Mouse (Mus musculus) heart, postnatal 36 days (tissue): ENCODE data around the gene Olfr522. TPM values are rescaled to one million over a fixed set of nuclear protein-coding genes. Genes with fewer than 3 reads are reported as not detected.

ENCODE experiments used
- DNase-seq, 2 experiments: peaks; one replicate each; pipeline ENCODE4 v3.0.0; 2021 to 2022
- intact Hi-C: fragments of 180-260 bp; cut with DNase I; formaldehyde crosslinking; loops from one replicate; pipeline ENCODE4 v1.15.1; 2025
- total RNA-seq, 2 experiments: library from RNA; stranded (reverse); gene quantifications; 2 replicates each; pipeline ENCODE4 v1.2.3; 2021

The Olfr522 gene
- total RNA-seq = not detected

DNA sequence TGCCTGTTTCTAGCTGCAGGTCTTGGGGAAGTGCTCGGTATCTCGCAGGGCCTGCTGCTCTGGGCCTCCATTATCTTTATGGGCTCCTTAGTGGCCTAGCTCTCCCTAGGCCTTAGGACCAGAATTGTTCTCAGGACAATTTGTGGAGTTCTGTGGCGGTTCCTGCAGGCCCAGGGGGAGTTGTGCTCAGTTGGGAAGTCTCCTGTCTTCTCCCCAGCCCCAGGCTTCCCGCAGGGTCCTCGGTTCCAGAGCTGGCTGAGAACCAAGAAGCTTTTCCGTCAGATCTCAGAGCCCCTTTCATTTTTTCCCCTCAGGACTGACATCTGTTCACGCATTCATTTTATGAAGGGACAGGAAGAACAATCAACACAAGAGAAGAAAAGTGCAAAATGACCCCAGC lies at the start of gene Olfr522:
TSS of gene Olfr522 (minus strand) at position 101 of the 400 bp plus-strand sequence.
- DNase-seq = no peak
- intact Hi-C loops = no loop called here

DNA sequence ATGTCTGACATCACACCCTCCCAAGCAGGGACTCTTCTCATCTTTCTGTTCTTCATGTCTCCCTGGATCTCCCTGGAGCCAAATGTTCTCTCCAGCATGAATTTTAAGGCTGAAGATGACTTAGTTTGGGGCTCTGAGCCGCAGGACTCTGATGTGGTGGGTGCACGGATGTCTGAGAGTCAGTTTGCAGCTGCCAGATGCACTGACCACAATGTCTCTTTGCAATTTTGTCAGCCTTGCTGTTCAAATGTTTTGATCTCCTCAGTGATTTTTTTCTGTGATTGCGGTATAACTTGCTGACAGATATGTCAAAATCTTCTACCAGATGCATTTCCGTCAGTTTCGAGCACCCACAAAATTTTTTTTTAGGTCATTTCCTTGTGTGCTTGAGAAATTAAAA lies 49.3 kb upstream of the Olfr522 start:
- no peak for DNase-seq
- intact Hi-C loops = no loop called here

DNA sequence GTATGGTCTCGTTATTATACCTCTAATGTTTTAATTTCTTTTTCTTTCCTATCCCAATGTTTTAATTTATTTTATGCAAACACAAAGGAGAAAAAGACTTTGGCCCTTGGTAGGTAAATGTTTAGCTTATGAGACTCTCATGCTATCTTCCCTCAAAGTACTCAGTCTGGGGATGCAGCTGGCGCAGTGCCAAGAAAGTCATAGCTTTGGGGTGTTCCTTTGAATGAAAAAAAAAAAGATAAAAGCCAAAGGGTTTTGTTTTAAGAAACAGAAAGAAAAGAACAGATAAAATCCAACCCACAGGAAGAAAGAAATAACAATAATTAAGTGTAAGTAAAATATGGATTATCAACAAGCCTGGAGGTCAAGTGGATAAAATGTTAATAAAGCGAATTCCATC lies 44.1 kb upstream of the Olfr522 start:
- intact Hi-C loops = no loop called here
- no peak for DNase-seq

DNA sequence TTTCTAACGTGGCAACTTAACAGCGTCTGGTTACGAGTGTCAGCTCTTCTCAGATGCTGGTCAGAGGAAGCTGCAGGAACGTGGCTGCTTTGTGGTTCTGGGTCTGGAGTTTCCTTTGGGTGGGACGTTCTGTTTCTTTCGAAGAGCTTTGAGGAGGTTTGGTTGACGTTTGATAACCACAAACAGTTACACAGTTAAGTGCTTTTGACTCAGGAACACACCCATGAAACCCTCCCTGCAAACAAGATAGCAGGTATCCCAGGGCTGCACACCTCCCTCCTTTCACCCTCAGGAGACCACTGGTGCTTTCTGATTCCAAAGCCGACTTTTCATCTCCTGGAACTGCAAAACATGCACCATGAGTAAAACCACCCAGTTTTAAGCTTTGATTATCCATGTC lies 43.6 kb upstream of the Olfr522 start:
- intact Hi-C loops = no loop called here
- DNase-seq = no peak

DNA sequence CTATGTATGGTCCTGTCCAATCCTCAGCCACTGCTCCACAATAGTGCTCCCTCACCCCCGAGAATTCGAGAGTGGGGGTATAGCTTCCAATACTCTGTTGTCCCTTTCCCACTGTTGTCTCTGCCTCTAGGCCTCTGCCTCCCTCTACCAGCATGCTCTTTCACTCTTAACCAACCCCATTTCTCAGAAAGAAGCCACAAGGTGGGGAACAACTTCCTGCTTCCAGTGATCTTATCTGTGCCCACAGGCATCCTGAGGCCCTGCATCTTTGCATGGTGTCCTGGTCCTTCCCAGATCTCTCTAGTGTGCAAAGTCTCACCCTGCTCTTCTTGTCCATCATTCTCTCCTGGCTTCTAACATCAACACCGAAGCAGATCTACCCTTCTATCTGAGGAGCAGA lies 42.3 kb upstream of the Olfr522 start:
- no peak for DNase-seq
- intact Hi-C loops = no loop called here

DNA sequence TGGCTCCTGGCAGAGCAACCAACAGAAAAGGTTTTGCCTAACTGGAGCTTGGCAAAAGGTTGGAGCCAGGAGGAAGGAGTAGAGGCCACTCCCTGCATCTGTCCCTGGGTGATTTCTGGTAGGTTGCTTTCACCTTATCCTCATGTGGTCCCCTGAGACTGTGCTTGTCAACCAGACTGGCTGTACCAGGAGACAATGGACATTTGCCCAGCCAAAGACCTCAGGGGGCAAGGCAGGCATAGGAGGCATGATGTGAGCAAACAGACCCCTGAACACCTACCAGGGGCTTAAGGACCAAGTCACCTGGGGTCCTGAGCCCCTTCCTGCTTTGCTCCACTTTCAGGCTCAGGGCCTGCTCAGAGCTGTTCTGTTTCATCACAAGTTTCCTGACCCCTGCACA lies 41.3 kb upstream of the Olfr522 start, which contains the start of gene Olfr524:
TSS of gene Olfr524 (minus strand) at position 101 of the 400 bp plus-strand sequence.
- DNase-seq = no peak
- intact Hi-C loops = no loop called here

DNA sequence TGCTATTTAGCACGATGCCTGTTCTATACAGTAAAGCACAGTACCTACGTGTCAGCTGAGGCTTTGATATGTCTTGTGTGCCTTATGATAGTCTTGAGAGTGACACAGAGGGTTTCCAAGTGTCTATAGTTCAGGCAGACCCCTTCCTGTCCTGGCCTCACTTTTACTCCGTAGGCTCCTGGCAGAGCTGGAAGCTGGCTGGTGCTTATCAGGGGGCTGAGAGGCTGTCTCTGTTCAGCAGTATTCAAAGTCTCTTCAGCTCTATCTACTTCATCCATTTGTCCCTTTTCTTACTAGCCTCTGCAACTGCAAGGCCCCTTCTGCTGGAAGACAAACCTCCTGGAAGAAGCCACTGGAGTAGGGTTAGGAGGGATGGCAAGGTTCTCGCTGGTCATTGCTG lies 36.5 kb upstream of the Olfr522 start:
- no peak for DNase-seq
- intact Hi-C loops = no loop called here

DNA sequence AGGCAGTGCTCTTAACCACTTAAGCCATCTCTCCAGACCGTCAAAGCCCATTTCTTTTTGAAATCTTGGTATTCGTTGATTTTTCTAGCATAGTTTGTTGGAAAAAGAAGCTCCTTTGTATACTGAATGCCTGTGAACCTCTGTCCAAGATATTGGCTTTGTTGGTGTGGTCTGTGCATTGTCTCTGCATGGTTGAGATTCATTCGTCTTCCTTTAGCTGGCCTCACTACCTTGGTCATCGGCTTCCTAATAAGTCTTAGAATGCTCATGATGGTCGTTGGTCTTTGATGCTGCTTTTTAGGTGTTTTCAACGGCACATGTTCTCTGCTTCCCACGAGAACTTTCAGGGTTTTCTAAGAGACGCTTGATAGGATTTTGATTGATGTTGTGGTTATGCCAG lies 31.4 kb upstream of the Olfr522 start:
- no peak for DNase-seq
- intact Hi-C loops = no loop called here

DNA sequence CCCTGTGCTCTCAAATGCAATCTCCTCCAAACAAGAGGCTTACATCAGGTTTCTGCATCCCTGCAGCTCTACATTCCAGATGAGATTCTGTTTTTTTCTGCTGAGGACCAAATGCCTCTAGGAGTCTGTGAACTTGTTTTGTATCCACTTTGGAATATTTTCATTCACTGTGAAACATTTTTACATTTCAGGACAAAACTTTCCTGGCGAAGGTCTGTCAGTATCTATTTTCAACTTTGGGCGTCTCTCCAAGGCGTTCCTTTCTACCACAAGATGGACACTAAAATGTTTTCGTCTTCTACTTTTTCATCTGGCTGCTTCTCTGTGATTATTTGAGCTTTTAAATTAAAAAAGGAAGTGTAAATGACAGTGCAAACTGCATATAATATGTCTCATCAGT lies 29.5 kb upstream of the Olfr522 start:
- no peak for DNase-seq

DNA sequence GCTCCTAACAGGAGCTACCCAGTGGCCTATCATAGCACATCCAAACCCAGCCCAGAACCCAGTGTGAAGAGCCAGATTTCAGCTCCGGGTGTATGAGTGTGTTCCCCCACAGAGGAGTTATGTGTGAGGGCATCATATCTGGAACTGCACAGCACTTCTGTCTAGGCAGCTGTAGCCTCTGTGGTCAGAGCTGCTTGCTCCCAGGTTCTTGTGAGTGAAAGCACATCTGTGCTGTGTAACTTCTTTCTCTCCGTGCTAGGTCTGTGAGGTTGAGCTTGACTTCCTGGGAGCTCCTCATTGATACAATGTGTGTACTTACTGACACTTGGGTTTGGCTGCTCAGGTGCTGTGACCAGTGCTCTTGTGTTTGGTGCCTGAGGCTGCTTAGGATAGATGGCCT lies 28.3 kb upstream of the Olfr522 start:
- intact Hi-C loops = no loop called here
- no peak for DNase-seq

More for the DNA sequence above, 29.5 kb upstream of the Olfr522 start:
- intact Hi-C loops = no loop called here

DNA sequence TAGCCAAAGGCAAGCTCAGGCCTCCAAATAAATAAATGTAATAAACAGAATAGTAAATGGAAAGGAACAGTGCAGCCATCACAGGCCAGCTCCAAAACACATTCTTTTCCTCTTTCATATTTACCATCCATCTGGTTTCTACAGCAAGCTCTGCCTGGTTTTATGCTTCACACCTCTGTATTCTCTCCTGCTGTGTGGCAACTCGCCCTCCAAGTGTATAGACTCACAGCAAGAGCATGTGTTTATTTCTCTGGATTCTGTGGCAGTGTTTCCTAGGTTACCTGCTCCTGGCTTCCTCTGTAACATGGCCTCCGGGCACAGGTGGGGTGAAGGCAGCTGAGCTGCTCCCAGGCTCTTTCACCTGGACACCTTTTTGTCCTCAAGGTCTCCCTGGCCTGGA lies 27.9 kb upstream of the Olfr522 start:
- intact Hi-C loops = no loop called here
- DNase-seq = no peak

DNA sequence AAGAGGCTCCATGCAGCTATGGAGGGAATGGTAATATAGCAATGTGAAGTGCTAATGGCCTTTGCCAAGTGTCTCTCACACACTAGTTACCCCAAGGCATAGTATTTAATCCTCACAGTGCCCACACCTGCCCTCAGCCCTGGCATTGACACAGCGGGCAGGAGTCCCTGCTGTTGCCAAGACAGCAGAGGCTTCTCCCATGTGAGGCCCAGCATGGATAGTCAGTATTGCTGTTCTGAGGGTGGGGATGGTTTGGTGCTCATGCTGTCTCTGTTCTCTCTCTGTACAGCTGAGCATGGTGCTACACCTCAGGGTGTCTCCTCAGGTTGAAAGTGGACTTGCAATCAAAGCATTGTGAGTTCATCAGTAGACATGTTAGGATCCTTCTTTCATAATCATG lies 25.9 kb upstream of the Olfr522 start:
- intact Hi-C loops = no loop called here
- no peak for DNase-seq

DNA sequence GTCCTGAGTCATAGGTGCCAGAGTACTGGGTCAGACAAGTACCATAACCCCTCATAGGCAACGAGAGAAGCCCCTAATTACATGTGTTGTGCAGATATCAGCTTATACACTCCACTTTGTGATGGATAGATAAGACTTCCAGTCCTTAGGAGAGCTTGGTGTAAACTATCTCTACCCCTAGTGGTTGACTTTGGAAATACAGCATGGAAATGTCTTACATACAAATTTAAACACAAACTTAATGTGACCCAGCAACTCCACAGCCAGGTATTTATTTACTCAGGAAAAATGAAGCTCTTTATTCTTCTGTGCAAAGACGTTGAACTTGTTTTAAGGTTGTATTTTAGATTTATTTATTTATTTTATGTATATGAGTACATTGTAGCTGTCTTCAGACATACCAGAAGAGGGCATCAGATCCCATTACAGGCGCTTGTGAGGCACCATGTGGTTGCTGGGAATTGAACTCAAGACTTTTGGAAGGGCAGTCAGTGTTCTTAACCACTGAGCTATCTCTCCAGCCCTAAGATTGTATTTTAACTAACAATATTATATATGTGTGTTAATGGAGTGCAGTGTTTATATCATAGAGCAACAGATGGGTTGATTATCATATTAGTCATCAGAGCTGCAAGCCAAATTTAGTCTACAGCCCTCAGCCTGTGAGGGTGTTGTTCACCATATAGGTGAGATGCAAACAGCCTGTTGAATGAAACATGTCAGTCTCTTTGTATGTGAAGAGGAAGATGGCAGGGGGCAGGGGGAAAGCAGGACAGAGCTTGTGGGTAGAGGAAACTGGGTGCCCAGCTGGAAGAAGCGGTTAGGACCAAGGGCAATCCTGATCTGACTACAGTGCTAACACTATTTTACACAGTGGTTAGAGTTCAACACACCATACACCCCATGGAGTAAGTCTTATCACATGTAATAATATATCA lies 24.1 kb upstream of the Olfr522 start:
- DNase-seq = no peak
- intact Hi-C loops = no loop called here

DNA sequence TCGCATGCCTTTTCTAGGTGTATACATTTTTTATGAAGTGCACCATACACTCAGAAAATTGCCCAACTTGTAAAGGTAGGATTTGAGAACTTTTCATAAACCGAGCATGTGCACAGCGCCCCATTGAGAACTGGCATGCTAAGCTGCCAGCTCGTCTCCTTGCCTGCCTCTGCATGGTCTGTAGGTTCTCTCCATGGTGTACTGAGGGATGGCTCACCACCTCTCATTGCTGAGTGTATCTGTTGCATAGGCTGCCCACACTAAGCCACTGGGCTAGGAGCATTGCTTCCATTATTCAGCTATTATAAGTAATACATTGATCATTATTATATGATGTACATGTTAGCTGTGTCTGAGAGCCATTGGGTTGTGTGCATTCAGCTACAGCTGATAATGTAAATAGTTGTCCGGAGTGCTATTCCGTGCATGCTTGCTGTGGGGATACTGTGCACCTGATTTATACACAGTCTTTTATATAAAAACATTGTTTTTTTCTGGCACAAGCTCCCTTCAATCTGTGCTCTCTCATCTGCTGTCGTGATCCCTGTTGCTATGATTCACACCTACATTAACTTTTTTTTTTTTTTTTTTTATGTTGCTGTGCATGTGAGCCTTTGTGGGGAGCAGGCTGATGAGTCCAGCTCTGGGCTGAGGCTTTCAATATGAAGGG lies 23.3 kb upstream of the Olfr522 start:
- intact Hi-C loops = no loop called here
- no peak for DNase-seq

DNA sequence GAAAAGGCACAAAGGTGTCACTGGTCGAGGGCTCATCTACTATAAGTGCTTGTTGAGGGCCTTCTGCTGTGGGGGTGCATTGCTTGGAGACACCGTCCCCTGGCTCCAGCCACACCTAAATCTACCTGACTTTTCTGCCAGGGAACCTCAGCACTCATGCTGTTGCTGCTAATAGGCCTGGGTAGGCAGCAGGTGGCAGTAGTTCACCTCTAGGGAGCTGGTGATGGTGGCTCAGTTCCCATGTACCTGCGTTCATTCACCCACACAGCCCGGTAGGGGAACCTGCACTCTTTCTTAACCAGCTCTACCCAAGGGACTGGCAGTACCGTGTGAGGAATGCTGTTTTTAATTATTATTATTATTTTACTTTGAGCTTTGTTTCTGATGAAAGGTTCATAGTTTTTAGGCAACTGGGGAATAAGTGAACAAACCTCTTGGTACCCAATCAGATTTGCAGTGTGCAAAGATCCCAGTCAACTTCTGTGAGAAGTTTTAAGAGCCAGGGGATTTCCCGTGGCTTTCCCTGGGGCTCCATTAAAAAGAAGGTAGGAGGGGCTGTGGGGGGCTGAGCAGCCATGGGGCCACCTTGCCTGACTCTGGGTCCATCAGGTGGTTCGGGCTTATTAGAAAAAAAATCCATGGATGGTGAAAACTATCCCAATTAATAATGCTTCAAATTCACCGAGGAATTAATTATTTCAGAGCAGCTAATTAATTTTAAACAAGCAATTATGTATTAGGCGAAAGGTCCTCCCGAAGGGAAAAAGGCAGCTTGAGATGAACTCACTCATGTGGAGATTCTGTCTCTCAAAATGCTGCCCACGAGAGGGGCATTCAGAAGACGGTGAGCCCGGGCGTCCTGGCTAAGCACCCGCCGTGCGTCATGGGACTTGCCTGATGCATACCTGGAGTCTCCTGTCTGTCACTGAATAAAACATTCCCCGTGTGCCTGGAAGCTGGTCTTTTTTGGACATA lies 22.4 kb upstream of the Olfr522 start:
- DNase-seq = no peak
- intact Hi-C loops = no loop called here

DNA sequence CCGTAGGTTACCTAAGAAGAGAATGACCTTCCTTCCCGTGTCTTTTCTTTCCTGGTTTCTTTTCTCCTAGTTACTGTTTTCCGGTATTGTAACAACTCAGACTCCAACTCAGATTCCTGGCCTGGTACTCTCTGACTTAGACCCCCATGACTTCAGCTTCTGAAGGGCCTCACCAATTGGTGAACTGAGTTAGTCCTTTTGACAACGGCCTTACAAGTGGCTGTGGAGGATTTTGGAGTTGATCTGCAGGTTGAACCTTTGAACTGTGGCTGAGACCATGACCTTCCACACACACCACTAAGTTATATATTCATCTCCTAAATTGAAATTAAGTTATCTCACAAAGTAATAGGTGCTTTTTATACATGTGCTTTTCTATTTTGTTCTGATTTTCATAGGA lies 19.6 kb upstream of the Olfr522 start:
- intact Hi-C loops = no loop called here

DNA sequence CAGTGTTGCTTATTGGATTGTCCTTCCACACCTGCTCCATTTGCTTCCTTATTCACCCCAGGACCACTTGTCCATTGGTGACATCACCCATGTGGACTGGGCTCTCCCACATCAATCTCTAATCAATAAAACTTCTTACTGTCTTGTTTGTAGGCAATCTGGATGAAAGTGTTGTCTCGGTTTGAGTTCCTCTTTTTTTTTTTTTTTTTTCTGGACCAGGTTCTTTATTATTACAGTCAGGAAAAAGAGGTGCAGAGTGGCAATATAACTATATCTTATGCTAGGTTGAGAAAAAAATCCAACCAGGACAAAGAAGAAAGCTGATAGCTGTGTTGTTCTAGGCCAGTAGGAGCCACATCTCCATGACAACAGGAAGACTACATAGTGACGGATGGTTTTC lies 16.1 kb upstream of the Olfr522 start:
- no peak for DNase-seq
- intact Hi-C loops = no loop called here

More for the DNA sequence above, 19.6 kb upstream of the Olfr522 start:
- DNase-seq = no peak

DNA sequence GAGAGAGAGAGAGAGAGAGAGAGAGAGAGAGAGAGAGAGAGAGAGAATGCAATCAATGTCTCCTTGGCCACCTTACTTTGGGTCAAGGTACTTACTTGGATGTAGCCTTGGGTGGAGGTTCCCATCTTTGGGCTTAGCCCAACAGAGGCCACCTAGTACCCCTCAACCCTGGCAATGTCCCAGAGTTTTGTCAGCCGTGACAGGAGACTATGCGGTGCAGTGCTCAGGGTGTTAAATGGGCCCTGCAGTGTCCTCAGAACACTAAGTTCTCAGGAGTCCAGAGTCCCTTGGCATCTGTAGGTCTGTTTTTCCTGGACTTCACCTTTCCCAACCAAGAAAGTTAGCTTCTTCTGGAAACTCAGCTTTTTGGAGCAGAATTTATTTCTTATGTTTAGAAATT lies 14.6 kb upstream of the Olfr522 start:
- no peak for DNase-seq
- intact Hi-C loops = no loop called here

DNA sequence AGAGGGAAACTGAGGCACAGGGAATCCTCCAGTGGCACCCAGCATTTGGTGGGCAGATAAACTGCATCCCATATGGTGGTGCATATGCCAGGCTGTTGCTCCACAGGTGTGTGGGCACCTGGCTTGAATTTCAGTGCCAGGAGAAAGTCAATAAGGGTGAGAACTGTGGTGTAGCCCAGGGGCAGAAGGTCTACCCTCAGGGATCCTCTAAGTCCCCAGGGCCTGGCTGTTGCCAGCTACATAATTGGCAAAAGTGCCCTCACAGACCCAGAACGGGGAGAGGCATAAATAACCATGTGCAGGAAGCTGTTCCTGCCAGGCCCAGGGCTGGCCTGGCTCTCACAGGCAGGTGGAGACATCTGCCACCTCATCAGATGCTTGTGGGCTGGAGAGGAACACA lies 8.4 kb upstream of the Olfr522 start, which contains the start of gene Olfr523:
TSS of gene Olfr523 (plus strand) at position 282 of the 400 bp plus-strand sequence.
- intact Hi-C loops = no loop called here
- no peak for DNase-seq

DNA sequence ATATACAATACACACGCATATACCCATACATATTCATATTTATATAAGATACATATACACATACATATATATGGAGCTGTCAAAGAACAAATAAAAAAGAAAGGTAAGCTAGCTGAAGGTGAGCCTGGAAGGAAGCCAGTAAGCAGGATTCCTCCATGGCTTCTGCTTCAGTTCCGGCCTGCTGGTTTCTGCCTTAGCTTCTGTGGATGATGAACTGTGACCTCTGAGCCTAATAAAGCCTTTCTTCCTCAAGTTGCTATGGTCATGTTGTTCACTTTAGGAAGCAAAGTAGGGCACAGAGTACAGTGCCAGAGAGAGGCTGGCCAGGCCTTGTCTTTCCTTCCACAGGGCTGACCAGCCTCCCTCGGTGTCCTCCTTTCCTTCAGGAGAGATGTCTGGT lies 6.3 kb upstream of the Olfr522 start:
- DNase-seq = no peak

DNA sequence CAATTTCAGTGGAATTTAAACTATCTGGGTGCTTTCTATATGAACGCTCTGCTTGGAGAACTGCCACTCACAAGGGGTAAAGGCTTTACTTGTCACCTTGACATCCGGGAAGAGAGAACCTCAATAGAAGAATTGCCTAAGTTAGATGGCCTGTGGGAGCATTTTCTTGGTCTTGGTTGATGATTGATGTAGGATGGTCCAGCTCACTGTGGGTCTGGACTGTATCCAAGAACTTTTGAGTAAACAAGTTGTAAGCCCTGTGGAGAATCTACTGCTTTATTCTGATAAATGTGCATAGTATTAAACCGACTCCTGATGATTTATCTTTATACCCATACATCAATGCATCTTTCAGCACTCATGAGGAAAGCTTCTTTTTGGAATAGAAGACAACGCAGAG lies 4.8 kb upstream of the Olfr522 start:
- no peak for DNase-seq
- intact Hi-C loops = no loop called here

More for the DNA sequence above, 6.3 kb upstream of the Olfr522 start:
- intact Hi-C loops = no loop called here
